Mouse (Mus musculus): ENCODE data around the gene Sparcl1.
A peak's percentile ranks its signal among the peaks of the same experiment; 100 is the strongest.

- TF ChIP-seq POLR2A (IDR thresholded peaks at IDR 0.05; ENCODE audit: borderline replicate concordance, extremely low read depth, insufficient read depth, insufficient read length, poor library complexity, severe bottlenecking): no peak
- TF ChIP-seq CTCF (IDR thresholded peaks at IDR 0.05; ENCODE audit: borderline replicate concordance, extremely low read depth, insufficient read depth, insufficient read length): peak; percentile 86
These were observed 39.1 kb downstream of the Sparcl1 start for GRCm38 (mm10) chr5:104074388-104074787.
